Mouse (Mus musculus) frontal cortex, postnatal 14 days (tissue): ENCODE results near the gene Zmat3.

Experiments
- DNase-seq, 2 experiments: peaks; one replicate each; pipeline ENCODE4 v3.0.0; 2022; ENCODE audit warnings: low spot score in 2 of 2

Gene Zmat3

DNA sequence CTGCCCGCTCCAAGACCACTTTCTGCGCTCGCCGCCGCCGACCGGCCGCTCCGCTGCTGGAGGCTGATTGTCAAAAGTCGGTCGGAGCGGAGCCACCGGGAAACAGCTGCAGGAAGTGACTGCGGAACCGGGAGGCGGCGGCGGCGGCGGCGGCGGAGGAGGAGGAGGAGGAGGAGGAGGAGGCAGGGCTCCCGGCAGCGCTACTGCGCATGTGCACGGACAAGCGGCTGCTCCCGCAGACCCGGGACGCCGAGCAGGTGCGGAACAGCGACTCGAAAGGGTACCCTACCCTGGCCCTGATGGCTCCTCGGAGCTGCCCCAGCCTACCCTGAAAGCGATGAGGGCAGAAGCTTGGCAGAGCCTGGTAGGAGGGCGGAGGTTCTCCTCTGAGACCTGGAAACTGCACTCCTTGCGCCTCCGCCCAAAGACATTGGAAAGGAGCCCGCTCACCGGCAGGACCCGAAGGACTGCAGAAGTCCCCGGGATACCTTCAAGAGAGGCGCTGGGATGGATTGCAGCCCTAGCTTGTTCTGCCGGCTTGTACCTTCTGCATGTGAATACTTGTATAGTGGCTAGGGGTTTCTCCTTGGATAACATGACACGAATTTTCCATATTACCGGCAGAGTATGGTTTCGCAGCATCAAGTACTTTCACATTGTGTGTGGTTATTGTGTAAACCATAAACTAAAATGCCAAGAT lies at the start of gene Zmat3:
Zmat3 (minus strand) TSS at position 469 of the 700 bp plus-strand sequence.
- DNase-seq: peak; percentile 62 to 72

DNA sequence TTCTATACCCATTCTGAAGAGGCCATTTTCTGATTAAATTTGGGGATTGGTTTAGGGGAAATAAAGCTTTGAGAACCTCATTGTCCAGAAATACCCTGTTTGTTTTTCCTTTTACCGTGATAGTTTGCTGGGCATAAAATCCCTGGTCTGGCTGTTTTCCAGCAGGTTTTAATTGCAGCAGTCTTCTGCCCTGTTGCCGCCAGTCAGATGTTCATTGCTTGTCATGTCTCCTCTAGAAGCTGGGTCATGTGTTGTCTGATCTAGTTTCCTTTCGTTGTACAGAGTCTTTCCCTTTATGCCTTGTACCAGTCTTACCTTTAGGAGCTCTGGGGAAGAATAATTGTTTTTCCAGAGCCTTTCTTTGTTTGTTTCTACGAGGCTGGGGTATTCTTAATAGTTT lies 48.6 kb upstream of the Zmat3 start:
- DNase-seq: no peak

DNA sequence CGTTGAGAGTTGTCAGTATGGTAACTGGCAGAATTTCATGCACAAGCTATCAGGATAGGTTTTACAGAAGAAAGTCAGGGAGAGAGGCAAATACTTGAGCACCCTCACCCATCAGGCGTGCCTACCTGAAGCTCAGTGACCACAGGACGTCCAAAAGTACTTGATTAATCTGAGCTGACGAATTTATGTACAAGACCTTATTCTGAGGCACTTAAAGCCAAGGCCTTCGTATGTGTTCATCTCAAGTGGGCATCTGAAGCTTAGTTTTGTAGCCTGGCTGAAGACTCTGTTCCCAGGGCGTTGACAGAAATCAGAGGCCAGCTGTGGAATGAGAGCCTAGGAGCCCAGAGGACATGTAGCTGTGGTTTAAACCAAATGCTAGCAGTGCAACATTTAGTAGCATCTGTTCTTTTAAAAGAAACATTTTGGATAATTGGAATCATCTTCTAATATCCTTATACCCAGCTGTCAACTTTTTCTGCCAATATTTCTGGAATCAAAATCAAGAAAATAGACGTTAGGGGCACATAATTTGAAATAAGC lies 46.8 kb upstream of the Zmat3 start:
- no peak for DNase-seq

DNA sequence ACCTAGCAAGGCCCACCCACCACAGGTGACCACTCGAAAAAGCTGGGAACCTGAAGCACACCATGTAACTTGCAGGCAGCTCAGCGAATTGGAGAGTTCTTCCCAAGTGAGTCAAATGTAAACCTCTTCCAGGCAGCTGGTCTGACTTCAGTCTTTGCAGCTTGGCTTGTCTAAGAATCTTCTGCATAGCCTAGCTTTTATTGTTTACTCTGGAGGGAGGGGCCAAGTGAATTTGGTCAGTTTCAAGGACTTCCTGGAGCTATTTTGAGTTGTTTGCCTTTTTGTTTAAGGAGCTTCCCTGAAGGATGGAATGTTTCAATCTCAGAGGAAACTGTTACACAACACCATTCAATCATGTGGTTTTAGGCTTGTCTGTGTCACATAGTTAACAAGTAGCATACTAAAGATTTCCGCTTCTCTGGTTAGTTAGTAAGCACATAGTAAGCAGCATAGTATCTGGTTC lies 43.0 kb upstream of the Zmat3 start:
- no peak for DNase-seq

DNA sequence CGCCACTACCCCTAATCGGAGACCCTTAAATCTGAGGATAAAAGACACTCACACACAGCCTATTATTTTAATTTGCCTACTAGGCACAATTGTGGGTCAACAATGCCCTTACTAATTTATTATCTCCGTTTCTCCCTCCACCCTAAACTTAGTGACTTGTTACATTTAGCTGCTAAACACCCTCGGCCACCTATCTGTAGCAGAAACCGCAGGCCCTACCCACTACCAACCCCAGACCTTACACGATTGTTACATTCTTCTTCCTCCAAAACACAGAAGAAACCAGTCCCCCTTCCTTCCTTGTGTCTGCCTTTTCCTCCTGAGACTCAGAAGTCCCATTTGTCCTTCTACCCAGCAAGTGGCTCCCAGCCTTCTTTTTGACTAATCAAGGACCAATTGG lies 41.0 kb upstream of the Zmat3 start:
- no peak for DNase-seq

DNA sequence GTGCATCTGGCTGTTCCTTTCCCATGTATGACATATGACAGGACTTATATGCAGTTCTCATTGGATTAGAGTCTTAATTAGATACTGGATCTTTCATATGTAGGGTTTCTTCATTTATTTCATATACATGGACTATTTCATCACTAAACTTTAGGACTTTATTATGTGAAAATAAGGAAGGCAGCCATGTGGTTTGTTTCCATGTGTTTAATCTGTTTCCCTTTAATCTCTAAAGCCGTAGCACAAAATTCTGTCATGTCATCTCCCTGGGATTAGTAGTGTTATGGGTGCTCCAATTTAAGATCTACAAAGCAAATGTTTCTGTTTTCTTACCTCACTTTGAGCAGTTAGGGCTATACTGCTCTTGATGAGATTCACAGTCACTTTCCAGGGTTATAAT lies 39.9 kb upstream of the Zmat3 start:
- DNase-seq: no peak

DNA sequence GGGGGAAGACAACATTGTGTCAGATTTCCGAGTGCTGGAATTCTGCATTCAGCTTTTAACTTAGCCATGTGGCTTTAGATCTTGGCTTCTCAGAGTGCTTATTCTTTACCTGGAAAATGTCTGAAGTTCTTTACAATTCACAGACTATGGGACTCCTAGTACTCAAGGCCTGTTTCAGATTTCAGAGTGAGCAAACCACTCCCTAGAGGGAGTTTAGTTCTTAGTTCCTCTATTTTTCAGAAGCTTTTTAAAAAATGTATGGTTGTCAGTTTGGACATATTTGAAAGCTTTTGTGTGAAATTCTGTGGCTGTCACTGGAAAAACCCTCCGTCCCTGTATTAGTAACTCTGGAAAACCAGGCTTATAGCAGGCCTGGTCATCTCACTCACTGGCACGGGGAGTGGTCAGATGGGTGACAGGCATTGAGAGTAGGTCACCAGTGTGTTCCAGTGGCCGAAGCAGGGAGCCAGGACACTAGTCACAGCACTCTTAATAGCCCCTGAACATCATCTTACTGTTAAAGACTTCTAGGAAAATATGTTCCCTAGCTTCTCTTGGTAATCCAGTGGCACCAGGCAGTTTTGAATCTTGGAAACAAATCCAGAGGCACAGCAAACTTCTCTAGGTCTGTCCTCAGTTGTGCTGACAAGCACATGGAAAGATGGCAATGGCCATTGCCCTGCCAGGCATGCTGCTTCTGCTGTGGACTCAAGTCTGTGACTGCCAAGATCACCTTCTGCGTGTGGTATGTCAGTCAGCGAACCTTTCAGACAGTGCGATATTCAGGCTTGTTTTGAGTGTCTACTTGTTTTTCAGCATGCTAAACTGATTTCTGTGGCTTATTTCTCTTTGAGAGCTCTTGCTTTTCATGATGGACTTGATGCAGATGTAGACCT lies 37.4 kb upstream of the Zmat3 start:
- DNase-seq: no peak

DNA sequence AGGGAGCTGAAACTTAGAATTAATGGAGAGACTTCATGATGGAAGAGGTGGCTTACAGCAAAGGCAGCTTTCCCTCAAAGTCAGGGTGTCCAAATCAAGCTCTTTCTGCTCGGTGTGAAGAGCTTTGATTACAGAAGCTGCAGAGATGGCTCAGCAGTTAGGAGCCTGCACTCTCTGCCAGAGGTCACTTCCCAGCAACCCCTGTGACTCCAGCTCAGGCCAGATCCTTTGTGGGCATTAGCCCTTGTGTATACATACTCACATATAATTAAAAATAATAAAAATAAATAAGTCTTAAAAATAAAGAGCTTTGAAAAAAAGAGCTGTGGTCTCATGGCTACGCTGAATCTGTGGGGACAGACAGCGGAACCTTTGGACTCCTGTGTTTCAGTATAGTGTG lies 35.8 kb upstream of the Zmat3 start:
- no peak for DNase-seq

DNA sequence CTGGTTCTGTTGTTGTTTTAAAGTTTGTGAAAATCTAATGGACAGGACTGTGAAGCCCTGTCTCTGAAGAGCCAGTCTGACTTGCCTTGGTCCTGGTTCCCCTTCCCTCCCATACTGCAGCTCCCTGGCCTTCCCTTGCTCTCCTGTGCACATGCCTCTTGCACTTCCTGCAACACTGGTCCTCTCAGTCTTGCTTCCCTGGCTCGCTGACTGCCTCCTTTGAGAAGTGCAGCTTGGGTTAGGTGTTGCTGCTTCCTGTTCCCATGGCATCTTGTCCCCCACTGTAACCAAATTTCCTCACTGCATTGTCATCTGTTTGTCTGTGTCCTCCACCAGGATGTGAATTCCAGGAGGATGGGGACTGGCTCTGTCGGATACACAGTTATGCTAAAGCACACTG lies 34.1 kb upstream of the Zmat3 start:
- no peak for DNase-seq

DNA sequence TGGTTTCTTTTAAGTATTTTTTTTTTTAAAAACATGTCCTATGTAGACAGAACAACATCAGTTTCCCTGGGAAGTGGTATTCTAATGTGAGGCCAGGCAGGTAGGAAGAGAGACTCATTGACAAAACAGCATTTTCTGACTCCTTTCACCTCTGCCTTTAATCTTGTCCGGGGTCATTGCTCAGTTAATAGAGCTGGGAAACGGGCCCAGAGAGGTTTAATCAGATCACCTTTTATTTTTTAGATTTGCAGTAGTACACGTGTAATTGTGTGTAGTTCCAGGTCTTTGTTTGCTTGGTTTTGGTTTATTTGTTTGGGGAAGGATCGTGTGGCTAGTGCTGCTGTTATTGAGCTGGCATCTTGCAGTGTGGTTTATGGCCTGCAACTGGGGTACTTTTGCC lies 33.6 kb upstream of the Zmat3 start:
- no peak for DNase-seq

DNA sequence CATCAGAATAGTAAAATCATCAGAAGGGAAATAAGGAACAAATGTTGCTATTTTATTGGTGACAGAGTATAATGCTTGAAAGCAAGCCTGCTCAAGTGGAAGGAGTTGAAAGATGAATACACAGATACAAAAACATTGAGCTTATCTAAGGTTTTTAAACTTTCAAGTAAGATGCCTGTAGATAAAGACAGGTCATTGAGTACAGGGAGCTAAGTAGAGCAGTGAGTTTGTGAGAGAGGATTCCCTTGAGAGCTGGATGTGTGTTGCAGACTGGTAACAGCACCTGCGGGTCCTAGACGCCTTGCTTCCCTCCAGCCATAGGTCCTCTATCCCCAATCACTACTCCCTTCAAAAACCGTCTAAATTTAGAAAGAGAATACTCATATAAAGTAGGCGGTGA lies 32.8 kb upstream of the Zmat3 start:
- no peak for DNase-seq

DNA sequence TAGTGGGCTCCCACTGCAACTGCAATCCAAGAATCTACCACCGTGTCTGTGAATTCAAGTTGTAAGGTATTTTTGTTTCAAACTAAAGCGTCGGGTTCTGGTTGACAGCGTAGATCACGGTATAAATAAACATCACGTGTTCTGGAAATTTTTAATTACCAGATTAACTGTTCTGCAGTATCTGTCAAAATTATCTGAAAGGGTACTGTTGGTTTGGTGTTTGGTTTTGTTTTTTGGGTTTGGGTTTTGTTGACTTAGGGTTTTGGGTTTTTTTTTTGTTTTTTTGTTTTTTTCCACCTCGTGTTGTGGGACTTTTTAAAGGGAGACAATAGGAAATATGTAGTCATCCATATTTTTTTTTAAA lies 32.3 kb upstream of the Zmat3 start:
- DNase-seq: no peak

DNA sequence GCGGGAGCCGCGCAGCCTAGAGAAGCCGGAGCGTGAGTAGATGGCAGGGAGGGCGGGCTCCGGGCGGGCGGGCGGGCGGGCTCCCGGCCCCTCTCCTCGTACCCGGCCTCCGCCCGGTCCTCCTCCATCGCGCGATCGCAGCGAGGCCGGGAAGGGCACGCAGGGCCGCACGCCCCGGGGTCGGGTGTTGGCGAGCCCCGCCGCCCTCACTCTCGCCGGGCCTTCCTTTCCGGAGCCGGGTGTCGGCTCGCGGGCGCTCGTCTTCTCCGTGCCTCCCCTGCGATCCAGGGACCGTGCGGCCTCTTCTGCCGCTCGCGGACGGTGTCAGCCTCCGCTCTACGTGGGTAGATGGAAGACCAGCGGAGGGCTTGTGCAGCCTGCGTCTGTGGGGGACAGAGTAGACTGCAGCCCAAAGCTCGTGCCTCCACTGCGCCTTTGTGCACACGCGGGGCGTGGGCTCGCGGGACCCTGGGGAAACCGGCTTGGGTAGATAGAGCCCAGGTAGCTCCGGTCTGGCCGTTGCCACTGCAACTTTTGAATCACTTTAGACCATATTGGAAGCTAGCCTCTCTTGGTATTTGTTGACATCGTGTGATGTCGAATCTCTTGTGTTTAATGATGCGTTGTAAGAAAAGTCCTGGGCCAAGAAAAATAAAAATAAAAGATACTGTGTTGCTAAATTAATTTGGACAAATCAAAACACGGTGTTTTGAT lies 31.8 kb upstream of the Zmat3 start, which contains the start of gene Pik3ca:
Pik3ca (plus strand) TSS at position 211 of the 714 bp plus-strand sequence.
- peak; percentile 14 to 45 for DNase-seq

DNA sequence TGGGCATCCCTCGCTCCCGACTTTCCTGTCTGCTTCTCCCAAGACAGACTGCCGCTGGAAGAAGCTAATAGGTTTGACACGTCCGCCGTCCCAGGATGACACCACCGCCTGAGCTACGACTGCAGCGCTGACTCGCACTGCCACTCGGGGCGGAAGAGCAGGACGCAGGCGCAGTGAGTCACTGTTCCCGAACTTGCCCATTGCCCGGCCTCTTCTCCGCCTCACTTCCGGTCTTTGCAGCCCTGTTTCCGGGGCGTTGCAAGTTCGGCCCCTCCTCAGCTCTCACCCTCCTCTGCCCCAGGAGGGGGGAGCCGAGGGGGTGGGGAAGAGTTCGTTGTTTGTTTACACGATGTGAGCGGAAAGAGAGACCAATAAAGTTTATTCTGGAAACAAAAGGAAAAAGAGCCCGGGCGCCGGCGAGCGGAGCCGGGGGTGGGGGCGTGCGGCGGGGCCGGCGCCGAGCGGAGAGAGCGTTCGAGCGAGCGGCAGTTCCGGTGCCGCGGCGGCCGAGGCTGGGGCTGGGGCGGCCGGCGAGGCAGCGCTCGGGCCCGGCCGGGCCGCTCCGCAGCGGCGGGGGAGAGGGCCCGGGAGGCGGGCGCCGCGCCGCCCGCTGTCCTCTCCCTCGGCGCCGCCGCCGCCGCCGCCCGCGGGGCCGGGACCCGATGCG lies 31.1 kb upstream of the Zmat3 start:
- DNase-seq: peak; percentile 92 to 96

DNA sequence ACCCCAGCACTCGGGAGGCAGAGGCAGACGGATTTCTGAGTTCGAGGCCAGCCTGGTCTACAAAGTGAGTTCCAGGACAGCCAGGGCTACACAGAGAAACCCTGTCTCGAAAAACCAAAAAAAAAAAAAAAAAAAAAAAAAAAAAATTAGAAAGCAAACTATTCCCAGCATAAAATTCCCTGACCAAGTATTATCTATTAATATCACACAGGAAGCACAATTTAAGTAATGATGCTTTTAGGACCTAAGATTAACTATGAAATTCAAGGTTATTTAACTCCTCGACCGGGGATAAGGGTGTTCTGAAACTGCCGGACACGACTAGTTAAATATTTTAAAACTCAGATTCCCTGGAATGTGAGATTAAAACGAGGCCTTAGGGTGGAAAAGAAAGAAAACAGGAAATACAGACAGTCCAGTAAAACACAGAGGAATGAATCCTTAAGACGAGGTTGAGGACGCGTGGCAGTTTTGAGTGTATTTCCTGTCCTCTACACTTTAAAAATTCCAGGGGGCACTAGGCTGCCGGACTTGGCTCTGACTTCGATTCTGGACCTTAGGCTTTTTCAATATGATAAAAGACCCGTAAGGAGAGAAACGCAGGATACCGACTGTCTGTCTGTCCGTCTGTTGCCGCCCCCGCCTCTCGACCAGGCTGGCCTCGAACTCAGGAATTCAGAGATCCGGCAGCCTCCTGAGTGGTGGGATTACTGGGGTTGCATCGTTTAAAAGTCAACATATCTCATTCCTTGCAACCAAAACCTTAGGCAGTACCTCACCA lies 30.1 kb upstream of the Zmat3 start:
- peak; percentile 15 to 27 for DNase-seq

DNA sequence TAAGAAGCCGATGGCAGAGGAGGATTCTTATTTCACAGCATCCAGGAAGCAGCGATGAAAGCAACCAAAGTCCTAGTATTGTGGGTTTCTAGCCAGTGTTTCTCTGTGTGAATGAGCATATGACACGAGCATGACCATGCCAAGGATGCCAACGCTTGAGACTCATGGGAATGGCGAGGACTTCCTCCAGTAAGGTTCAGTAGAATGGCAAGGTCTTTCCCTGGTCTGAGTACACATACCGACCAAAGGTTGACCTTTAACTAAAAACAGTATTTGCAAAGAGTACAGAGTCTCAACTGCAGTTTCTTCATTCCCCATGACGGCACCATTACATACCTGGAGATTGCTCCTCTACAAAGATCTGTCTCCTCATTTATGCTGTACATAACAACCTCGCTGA lies 28.2 kb upstream of the Zmat3 start:
- no peak for DNase-seq

DNA sequence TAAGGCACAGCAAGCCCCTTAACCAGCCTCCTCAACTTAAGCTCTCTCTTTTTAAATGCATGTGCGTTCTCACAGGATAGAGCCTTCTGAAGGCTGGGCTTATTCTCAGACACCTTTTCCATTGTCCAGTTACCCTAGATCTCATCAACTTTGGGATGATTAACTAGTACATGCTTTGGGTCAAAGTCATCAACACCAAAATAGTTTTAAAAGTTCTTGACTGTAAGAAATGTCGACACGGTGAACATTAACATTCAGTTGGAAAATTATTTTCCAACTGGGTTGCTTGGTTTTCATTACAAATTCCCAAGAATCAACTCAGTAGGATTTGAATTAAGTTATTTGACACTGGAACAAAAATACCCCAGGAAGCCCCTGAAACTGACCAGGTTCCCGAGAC lies 27.0 kb upstream of the Zmat3 start:
- DNase-seq: no peak

DNA sequence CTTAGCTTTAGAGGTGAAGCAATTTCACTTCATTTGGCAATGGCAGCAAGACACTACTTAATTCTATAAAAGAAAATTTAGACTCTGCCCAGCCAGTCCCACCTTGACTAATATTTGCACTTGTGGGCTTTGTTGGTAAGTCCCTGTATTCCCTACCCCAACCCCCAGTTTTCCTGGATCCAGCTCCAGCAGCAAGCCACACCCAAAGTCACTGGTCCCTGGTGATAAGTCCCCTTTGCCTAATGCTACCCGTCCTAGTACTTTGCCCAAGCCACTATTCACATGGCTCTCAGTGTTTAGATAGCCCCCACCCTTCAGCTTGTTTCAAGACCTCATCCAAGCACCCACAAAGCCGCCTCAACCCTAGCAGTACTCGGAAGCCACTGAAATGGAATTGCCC lies 15.7 kb upstream of the Zmat3 start:
- DNase-seq: no peak

DNA sequence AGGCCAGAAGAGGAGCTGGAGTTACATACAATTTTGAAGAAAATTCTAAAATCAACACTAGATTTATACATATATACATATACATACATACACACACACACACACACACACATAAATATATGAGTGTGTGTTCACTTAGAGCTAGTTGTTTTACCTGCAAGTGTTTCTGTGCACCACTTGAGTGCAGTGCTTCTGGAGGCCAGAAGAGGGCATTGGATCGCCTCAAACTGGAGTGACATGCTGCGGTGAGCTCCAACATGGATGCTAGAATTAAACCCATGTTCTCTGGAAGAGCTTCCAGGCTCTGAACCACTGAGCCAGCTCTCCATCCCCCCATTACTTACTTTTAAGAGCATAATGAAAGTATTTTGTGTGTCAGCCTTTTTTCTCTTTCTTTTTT lies 14.1 kb upstream of the Zmat3 start:
- DNase-seq: no peak

DNA sequence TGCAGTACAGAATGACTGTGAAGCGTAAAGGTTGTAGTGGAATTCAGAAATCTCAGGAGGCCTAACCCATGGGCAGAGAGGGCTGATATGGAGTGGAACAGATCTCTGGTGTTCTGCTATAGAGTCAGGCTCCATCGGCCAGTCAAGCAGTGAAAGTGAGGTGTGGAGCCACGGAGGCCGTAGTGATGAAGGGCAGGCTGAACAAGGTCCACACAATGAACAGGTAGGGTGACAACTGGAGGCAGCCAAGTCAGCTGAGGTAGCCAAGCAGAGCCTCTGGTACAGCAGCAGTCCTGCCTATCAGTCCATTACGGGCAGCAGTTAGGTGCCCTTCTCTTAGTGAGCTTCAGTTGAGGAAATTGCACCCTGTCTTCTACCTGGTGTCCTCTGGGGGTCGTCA lies 7.4 kb upstream of the Zmat3 start:
- no peak for DNase-seq

DNA sequence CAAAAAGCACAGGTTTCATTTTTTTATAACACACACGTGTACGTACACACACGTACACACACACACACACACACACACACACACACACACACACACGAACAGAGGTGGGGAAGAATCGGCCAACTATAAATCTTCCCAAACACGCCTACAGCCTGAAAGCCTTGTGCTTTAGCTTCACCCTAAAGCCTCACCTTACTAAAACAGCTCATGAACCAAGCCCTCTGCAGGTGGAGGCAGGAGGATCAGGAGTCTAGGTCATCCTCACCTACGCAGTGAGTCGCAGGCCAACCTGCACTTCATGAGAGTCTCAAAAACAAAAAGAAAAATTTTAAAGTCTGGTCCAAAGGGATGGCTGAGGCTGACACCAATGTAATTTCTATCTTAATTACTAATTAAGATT lies 6.7 kb upstream of the Zmat3 start:
- DNase-seq: no peak
